Mouse (Mus musculus) thymus, postnatal 25 days (tissue): ENCODE results near the gene Glis3.
A peak's percentile ranks its signal among the peaks of the same experiment; 100 is the strongest.

Experiments
- DNase-seq: peaks from one replicate; pipeline ENCODE4 v3.0.0; 2022

Gene Glis3

DNA sequence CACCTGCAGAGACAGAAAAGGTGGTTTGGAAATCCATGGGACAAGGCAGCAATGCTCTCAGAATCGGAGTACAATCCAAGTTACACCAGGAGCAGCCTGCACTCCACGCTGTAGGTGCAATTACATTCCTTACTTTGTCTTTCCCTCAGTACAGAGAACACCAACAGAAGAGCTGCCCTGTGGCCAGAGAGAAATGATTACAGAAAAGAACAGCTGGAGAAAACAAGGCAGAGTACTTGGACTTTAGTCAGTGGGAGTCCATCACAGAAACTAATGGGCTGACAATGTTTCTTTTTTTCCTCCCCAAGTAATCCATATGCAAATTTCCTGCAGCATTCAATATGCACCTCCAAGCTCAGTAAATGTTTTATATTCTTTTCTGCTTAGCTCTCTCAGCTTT lies 305.4 kb downstream of the Glis3 start:
- no peak for DNase-seq

DNA sequence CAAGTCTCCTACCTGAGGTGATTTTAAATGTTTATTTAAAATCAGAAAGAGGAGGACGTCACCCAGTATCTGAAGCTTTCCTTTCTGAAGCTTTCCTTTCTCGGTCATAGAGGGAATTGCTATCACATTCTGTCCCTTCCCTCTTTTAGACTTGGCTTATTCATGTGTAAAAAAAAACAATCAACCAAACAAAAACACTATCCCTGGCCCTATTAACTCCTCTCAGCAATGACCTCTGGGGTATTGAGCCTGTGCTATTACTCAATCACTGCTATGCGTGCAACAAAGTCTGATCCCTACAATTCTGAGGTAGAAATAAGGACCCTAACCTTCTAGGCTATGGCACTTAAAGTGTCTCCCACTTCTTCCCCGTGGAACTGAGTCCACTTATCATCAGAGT lies 311.7 kb downstream of the Glis3 start:
- DNase-seq: no peak

DNA sequence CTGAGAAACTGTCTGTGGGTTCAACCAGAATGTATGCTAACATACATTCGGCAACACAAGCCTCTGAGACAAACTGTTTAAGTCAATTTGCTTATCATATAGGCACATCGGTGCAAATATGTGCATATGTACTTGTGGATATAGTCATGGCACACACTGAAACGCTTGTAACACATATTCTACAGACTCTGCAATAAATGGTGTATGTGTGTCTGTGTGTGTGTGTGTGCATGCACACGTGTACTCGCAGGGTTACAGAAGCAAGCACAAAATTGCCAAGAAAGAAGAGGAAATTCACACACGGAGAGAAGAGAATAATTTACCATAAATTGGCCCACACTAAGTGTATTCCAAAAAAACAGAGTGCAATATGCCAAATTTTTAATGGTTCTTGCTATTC lies 312.6 kb downstream of the Glis3 start:
- no peak for DNase-seq

DNA sequence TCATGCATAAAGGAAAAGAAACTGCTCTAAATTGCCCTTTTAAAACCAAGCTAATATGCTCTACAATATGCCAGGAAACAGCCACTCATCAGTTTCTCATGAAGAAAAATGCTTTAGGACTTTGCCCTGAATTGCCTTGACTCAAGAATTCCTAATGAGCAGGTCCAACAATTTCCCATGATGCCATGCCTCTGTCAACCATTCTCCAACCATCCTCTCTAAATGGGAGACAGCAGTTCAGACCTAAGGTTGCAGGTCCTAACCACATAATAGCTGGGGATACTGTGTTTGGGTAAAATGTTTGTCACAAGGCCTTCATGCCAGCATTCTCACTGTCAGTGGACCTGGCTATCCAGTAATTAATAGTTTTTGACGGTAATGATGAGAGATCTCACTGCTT lies 313.1 kb downstream of the Glis3 start:
- DNase-seq: no peak

DNA sequence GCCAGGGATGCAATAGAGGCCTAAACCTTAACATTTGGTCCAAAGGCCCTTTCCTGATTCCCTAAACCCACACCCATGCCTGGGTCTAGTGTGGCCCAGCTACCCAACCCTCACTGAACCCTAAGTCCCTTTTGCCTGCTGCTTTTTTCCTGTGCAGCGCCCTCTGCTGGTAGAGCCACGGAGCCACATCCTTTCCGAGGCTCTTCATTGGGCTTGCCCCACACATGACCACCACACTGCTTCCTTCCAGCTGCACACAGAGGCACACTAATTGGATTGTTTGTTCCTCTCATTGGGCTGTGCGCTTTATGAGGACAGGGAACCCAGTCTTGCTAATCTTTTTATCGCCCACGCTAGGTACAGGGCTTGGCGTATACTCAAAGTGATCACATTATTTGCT lies 314.0 kb downstream of the Glis3 start:
- peak; percentile 52 for DNase-seq

DNA sequence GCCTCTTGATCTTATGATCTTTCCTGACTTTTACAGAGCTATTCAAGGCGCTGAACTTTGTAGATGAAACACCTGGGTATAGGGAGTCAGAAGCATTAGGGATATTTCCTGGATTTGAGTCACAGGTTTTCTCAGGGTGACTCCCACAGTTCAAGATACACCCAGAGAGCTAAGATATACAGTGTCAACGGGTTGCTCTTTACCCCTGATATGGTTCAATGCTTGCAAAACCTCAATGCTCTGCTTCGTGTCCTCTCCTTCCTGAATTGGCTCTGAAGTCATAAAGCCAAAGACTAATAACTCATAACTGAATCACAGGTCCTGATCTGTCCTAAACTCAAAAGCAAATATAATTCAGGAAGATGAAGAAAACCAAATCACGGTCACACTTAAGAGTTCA lies 319.0 kb downstream of the Glis3 start:
- no peak for DNase-seq

DNA sequence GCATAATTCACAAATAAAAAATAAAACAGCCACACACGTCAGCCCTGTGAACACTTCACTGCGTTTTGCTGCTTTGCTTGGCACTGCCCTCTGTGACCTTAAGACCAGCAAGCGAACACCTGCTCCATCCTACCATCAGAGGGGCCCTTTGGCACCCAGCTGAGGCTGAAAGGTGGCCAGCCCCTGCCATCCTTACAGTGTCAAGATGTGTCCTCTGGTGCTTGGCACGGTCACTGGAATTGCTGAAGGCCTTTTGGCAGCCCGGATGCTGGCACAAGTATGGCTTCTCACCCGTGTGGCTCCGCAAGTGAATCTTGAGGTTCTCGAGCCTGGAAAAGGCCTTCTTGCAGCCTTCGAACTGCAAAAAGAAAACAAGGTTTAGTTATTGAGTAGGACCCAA lies 322.3 kb downstream of the Glis3 start:
- no peak for DNase-seq

DNA sequence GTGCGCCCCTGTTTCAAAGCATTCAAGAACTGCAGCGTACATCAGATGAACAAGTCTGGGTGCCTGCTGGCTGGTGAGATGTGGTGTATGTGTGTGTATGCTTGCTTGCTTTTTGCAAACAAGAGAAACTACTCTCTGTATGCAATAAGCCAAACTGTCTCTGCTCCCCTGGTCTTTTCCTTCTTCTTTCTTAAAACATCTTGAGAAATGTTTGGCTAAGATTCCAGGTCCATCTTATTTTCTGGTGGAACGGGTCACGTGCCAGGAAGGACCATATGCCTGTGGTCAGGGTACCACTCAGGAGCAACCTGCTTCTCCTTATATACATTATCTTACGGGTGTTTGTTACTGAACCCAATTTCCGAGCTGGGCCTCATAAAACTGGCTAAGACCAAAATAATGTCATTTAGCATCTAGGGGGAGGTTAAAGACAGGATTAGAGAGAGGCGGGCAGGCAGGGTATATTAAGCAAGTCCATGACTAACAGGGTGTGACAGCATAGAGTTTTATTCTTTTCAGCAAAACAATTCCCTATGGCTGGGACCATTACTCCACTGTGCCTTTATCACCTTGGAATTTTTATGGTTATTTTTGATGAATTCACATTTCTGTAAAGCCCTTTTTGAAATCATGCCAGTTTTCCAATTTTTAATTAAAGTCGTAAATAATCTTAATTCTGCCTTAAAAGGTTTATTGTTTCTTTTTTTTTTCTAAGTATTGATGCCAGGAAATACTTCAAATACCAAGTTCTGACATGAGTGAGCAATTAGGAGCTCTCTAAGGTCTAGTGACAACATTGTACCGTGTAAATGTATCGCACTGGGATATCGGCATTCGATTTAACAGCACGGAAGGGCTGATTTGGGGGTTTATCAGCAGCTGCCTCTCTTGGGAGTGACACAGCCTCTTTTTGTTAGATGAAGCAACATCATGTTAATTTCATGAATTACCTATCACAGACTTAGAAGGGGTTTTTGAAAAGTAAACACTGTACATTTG lies 328.5 kb downstream of the Glis3 start:
- no peak for DNase-seq

DNA sequence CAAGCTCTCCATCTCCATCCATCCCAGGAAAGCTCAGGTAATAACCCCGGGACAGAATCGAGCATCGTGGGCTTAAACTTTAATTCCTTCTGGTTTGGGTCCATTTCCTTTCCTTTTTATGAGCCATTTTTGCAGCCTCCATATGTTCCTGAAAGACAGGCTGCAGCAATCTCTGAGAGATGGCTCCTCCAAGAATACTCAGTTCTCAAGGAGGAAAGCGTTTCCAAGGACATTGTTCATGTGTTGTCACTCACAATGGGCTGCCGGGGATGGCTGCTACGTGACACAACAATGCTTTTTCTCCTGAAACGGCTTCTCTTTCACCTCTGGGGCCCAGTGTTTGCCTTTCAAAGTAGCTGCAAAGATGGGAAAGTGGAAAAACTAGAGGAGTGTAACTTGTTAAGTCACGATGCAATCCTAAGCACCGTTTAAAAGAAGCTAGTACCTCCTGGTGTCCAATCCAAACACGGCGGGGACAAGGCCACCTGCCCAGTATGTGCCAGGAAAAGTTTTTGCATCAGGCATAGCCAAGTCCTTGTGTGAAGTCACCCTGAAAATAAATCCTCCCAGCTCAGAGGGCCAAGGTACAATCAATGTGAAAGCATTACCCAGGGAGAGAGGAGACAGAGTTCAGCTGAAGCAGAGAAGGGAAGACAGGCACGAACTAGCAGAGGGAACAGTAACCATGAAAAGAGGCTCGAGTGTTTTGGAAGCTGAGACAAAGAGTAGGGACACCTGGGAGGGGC lies 332.6 kb downstream of the Glis3 start:
- DNase-seq: no peak

DNA sequence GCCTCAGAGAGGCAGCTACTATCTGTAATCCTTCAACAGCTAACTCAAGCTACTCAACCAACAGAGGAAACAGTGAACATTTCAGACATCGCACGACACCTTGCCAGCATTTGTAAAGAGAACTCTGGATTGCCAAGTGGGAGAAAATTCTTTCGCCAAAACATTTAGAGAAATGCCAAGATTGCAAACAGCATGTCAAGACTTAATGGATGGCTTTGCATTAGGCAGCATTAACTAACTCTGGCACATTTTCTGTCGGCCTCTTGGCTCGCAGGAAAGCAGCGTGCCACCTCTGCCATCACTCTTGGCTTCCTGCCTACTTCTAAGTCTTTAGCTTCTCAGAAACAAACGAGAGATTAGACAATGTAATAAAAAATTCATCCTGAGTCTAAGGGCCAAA lies 336.2 kb downstream of the Glis3 start:
- DNase-seq: no peak

DNA sequence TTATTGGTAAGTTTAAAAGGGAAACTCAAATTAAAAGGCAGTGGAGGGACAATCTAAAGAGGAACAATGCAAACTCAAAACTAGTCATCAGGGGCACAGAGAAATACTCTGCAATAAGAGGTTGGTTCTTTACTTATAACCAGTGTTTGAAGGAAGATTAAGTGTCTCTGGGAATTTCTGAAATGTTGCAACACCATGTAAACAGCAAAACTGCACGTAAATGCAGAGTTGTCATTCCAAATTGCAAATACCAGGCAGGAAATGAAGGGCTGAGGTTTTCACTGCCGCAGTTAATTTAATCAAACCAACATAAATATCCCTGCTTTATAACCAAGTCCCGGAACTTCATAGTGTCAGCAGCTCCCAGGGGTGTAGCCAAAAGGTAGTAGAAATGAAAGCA lies 342.3 kb downstream of the Glis3 start:
- DNase-seq: no peak

DNA sequence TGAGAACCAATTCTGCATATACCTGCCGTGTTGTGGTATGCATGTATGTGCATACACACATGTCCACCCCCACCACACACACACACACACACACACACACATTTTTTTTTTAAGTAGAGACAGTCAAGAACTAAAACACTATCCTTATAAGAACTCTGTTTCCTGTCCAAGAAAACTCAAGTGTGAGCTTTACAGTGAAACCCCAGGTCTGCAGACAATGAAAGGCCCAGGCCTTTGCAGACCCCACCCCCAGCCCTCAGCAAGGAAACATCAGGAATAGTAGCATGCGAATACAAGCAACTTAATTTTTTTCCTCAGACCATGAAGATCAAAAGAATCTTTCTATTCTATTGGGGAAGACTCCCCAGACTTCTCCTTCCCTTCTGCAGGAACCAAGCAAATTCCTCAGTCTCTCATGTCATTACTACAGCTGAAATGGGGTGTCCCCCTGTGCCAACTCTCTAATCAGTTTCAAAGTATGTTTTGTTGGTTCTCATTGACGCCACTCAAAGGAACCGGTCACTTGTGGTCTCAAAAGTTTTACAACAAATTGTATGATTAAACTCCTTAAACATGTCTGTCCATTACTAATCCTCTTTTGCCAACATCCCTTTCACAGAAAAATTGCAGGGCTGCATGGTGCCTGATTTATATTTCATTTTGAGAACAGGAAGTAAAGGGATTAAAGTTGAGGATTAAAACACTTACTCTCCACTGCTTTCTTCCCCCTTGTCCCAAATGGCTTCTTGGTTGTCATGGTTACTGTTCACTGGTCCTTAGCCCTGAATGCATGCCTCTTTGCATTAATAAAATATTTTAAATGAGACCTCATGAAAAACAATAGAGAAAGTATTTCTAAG lies 343.0 kb downstream of the Glis3 start:
- DNase-seq: no peak

DNA sequence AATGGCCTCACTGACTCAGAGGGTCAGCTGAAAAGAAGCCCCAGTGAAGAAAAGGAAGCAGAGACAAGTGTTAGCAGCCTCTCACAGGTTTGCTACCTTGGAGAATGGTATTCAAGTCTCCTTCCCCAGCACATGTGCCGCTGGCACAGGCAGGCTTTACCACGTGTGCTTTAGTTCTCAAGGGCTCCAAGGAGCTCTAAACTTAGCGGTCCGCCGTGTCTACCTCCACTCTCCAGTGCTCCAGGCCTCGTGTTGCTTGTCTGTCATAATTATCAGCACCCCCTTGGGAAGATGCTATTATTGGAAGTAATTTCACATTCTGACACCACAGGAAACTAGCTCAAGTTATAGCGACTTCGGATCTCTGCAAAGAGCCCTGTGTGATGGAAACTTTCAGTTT lies 344.0 kb downstream of the Glis3 start:
- no peak for DNase-seq

DNA sequence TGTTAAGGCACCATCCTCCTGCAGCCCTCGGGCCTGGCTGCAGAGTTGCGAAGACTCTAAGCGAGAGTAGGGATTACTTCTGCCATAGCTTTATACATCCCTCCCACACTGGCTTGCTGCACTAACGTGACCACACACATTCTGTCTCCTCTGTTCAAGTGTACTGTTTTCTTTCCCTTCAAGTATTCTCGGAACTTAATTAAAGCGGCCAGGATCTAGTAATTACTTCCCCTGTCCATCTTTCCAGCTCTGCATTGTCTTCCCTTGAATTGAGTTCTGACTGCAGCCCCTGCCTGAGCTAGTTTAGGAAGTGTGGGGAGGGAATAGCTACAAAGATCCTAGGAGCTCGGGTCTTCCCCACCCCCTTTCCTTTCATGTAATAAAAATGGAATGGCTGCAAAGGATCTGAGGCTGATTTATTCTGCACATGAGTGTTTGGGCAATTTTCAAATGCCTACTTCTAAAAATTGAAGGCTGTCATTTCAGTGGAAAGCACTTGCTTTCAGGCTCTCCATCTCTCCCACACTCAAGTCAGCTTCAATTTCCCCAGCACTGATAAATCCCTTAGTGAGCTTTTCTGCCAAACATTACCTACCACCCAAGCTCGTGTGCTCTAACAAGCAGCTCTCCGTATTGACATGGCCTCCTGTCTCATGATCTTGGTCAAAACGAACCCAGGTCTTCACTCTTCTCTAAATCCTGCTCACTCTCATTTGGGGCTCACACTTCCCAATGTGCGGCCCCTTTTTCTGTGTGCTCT lies 346.7 kb downstream of the Glis3 start:
- DNase-seq: no peak

DNA sequence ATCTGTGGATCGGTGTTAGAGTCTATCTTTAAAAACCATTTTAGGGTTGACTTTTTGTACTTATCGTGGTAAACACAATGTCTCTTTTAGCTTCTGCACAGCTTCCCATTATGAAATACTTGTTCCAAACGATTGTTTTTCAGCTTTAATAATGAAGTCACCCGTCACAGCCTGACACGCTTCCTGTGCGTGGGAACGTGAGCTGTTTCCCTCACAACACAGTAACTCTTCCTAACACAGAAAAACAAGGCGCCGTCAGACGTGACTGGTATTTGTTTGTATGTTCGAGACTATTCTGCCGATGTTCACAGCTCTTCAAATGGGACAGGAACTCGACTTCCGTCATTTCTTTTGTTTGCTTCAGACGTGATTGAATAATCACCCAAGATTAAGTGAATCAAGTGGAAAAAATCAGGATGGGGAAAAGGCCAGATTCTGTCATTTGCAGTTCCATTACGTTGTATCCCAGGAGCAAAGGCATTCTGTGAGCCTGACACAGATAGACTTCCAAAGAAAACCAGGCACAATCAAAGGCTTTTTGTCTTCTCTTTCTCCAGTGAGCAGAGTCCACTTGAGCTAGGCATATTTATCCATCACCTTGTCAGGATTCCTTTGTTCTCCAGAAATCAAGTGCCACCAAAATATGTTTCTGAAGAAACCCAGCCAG lies 351.3 kb downstream of the Glis3 start:
- DNase-seq: no peak

DNA sequence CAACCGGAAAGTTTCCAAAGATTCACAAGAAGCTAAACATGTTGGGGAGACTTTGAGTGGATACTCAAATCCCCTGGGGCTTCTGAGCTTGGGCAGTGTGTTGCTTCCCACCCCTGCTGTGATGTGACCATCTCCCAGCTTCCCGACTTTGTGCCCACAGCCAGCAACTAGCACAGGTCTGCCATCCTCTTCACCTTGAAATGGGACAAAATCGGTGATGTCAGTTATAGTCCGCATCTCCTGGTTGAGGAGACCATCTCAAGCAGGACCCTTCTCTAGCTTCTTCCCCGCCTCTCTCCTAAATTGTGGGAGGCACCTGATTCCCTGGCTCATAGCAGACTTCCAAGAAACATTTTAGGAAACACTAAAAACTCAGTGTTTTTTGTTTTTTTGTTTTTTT lies 352.3 kb downstream of the Glis3 start:
- DNase-seq: no peak

DNA sequence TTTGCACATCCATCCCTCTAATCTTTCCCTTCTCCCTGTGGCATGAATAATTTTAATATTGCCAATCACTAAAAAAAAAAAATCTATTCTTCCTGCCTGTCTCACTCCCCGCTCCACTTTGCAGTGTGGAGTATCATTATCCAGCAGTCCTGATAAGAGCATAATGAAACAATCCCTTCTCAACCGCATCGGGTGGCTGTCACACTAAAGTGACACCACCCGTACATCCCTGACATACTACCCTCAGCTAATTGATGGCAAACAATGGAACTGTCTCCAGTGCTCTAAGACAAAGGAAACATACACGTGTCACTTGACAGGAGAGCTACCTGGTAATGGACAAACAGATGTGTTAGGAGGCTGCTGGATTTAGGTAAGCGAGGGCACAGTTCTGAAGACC lies 373.8 kb downstream of the Glis3 start:
- DNase-seq: no peak

DNA sequence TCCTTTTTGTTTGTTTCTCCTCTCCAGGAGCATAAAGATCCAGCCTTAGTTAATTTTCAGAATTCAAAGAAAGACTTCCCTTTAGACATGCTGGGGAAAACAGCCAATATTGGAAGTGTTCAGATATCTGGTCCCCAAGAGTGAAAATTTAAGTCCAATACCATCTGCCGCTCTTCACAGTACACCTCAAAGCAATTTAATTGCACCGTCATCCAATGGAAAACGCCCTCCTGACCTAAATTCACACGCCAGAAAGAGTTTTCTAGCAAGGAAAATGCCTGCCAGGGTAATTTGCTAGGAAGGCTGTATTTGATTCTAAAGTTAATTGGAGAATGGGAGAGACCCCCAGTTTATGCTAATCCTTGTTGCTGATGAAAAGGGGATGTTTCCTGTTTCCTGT lies 374.4 kb downstream of the Glis3 start:
- no peak for DNase-seq

DNA sequence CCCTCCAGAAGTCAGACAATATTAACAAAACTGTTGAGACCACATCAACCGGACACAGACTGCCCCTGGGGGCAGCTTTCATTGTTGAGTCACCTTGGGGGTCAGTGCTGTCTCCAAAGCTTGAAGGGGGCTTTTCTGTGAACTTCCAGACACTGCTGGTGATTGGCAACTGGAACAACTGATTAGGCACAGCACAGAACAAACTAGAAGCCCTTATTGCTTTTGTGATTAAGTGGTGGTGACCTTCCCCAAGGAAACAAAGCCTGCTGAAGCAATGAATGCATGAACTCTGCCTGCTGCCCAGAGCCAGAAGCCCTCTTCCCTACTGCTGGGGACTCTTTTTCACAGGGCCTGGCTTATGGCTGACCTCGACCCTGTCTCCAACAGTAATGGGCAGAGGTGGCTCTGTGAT lies 377.0 kb downstream of the Glis3 start:
- DNase-seq: no peak

DNA sequence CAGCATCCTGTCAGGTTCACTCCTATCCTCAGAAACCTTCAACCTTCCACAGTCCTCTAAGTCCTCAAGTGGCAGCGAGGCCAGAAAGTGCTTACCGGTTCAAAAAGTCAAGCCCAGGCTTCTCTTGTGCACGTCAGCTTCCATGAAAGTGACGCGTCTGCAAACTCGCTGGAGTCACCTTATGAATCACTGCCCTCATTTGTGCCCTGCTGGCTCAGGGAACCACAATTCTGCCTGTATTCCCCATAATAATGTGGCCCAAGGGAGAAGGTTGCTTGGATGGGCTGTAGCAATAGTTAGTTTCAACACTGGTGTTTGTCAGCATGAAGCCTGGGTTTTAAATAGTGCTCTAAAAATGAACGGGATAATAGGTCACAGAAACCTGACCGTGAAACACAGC lies 379.7 kb downstream of the Glis3 start:
- no peak for DNase-seq

DNA sequence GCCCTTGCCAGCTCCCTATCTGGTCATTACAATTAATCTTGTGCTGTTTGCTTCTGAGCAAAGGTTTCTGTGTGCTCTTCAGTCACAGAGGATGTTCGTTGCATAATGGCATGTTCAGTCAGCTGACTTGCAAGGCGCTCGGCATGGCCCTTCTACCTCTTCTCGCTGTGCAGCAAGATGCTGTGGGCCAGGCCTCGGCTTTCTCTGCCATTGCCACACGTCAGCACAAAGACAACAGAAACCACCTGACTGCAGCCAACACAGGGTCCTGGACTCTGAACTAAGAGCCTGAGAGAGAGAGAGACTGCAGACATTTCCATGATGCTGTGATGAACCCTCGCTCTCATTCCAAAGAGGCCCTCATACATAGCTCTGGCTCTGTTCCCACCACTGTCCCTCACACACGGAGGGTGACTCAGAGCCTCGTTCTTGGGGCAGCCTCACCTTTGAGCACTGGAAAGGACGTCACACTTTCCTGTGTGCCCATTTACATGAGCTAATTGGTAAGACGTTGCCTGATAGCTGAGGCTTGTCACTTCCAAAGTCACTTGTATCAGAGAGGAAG lies 380.6 kb downstream of the Glis3 start:
- no peak for DNase-seq

DNA sequence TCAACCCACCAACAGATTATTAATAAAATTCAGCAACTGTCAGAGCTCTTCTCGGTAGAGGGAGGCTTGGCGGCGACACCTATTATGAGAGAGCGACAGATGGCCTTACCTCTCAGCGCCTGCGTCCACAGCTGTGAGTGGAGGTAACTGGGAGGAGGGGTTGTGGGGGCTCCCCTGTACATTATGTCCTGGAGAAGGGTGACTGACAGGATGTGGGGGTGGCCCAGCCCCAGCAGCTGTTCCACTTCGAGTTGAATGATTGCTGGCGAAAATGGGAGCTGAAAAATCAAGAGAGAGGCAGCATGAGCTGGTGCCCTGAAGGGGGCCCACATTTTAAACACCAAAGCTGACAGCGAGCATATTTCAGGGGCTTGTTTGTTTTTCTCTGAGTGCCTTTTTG lies 381.2 kb downstream of the Glis3 start:
- DNase-seq: peak; percentile 26
